Comparison of ENCODE assay signal across 8 mouse cellular contexts in genomic region chr7:81154960-81155359, GRCm38 (mm10). TPM values are rescaled to one million over a fixed set of nuclear protein-coding genes. Genes with fewer than 3 reads are reported as not detected.
DNase-seq lines count a peak whose midpoint lies in the region; ATAC-seq and TF ChIP-seq lines count a peak whose summit lies in the region.

No protein-coding gene starts in this region.

- 0 out of 2 replicates have a peak overlapping the region, but pooled peaks have one; percentile 48 for H3K4me2 ChIP-seq in CH12.LX (ENCODE audit: insufficient read depth, low read depth, poor library complexity, severe bottlenecking)
- H3K4me2 ChIP-seq in liver, embryonic 11.5 days, result no peak overlapping the region
- no peak overlapping the region for H3K4me2 ChIP-seq in neural tube, embryonic 11.5 days (ENCODE audit: low read depth)

- ATAC-seq in liver, embryonic 11.5 days (replicated peaks; ENCODE audit: low FRiP score), result peak; percentile 70
- no peak for ATAC-seq in neural tube, embryonic 11.5 days (ENCODE audit: insufficient read depth, low FRiP score, low TSS enrichment)

- WGBS in liver, embryonic 11.5 days, result 4% methylated on average over 3 of the region's 3 CpGs
- WGBS in neural tube, embryonic 11.5 days, result 1% methylated on average over 3 of the region's 3 CpGs

- H3K36me3 ChIP-seq in CH12.LX (replicated peaks in 1 of 2; ENCODE audit: control insufficient read depth in 1 of 2, insufficient read depth in 1 of 2, low read length in 1 of 2), result no peaks in the 10 kb centered on the region
- H3K36me3 ChIP-seq in liver, embryonic 11.5 days (ENCODE audit: control insufficient read depth, insufficient read depth, low read length), result no peaks in the 10 kb centered on the region
- H3K36me3 ChIP-seq in neural tube, embryonic 11.5 days (ENCODE audit: control insufficient read depth, insufficient read depth, low read length), result no peaks in the 10 kb centered on the region

- H3K9ac ChIP-seq in CH12.LX (ENCODE audit: insufficient read depth, low read depth), result peak overlapping the region; percentile 42; the same call in 1 of the 2 replicates
- H3K9ac ChIP-seq in liver, embryonic 11.5 days (ENCODE audit: low read depth, low read length), result no peak overlapping the region
- H3K9ac ChIP-seq in neural tube, embryonic 11.5 days (ENCODE audit: low read length), result no peak overlapping the region

- dilution Hi-C loops in CH12.LX (cut with MboI; ENCODE audit: extremely low pct_ligation_motif_present, extremely low pct_unique_long_range_greater_than_20kb, low sequenced_read_pairs), result no loop called here

- TF ChIP-seq POLR2A in CH12.LX (IDR thresholded peaks at IDR 0.05; ENCODE audit: low read depth, low read length), result peak; percentile 46; the same call in 1 of the 2 replicates

- H3K27ac ChIP-seq in CH12.LX (ENCODE audit: insufficient read depth, low read depth), result no peak overlapping the region
- H3K27ac ChIP-seq in liver, embryonic 11.5 days (ENCODE audit: low read depth, low read length), result no peak overlapping the region
- no peak overlapping the region for H3K27ac ChIP-seq in neural tube, embryonic 11.5 days (ENCODE audit: low read depth, low read length)

- no peaks in the 10 kb centered on the region for H3K27me3 ChIP-seq in CH12.LX (replicated peaks)
- no peaks in the 10 kb centered on the region; the same call in 1 of the 2 replicates for H3K27me3 ChIP-seq in liver, embryonic 11.5 days (replicated peaks; ENCODE audit: control insufficient read depth, insufficient read depth, low read length)
- H3K27me3 ChIP-seq in neural tube, embryonic 11.5 days (ENCODE audit: control insufficient read depth, insufficient read depth, low read length), result no peaks in the 10 kb centered on the region

- DNase-seq in CH12.LX (ENCODE audit: extremely low read depth) (peak; percentile 93), adipocyte (ENCODE audit: low spot score) (peak; percentile 74)
- DNase-seq in embryo, embryonic 10.5 days (ENCODE audit: low spot score), result peak; percentile 89
- DNase-seq in heart, adult 8-10 months (ENCODE audit: low spot score), result peak; percentile 49
- DNase-seq in kidney, adult 18-20 months, result peak; percentile 74
- peak; percentile 57 for DNase-seq in liver, embryonic 11.5 days (ENCODE audit: low spot score)
- DNase-seq in neural tube, embryonic 11.5 days (ENCODE audit: low spot score), result peak; percentile 83
- DNase-seq in thymus, postnatal 10 days (ENCODE audit: low spot score in 2 of 2), result peak; percentile 14 to 50

- peak; percentile 76 for TF ChIP-seq EP300 in CH12.LX (IDR thresholded peaks at IDR 0.05; ENCODE audit: low read length)

- TF ChIP-seq CTCF in CH12.LX (conservative IDR thresholded peaks at IDR 0.05 in 1 of 2, IDR thresholded peaks at IDR 0.05 in 1 of 2; ENCODE audit: low read depth in 2 of 2, low read length in 2 of 2), result peak; percentile 91 to 95

- H3K9me3 ChIP-seq in CH12.LX (replicated peaks; ENCODE audit: low read length), result no peaks in the 10 kb centered on the region
- peaks cover 3% of the 10 kb centered on the region; the same call in 1 of the 2 replicates for H3K9me3 ChIP-seq in liver, embryonic 11.5 days (ENCODE audit: control insufficient read depth, low read length)
- no peaks in the 10 kb centered on the region for H3K9me3 ChIP-seq in neural tube, embryonic 11.5 days (ENCODE audit: control insufficient read depth, low read length)

- in situ Hi-C loops in CH12.LX (cut with MboI; ENCODE audit: low pct_ligation_motif_present, low pct_unique_long_range_greater_than_20kb, low sequenced_read_pairs), result loop anchor here (10.0 to 25.0 kb wide), 3 partner anchors 270 to 418 kb away; no protein-coding TSS in a partner anchor

- H3K4me1 ChIP-seq in CH12.LX (ENCODE audit: control insufficient read depth in 1 of 2, insufficient read depth in 2 of 2), result peaks cover 0 to 32% of the 10 kb centered on the region in 2 experiments; a peak in 3 of 4 replicates
- H3K4me1 ChIP-seq in liver, embryonic 11.5 days (replicated peaks; ENCODE audit: control insufficient read depth, insufficient read depth, low read length), result peaks cover 2% of the 10 kb centered on the region; the same call in 1 of the 2 replicates
- no peaks in the 10 kb centered on the region for H3K4me1 ChIP-seq in neural tube, embryonic 11.5 days (ENCODE audit: control insufficient read depth, insufficient read depth, low read length)

- no peak overlapping the region for H3K4me3 ChIP-seq in CH12.LX (replicated peaks in 1 of 3; ENCODE audit: low read depth in 2 of 3, low read length in 2 of 3, poor library complexity in 1 of 3)
- no peak overlapping the region for H3K4me3 ChIP-seq in liver, embryonic 11.5 days (ENCODE audit: low read depth, low read length)
- no peak overlapping the region for H3K4me3 ChIP-seq in neural tube, embryonic 11.5 days (ENCODE audit: low read depth, low read length)

- no peaks in the 10 kb centered on the region for H3K79me2 ChIP-seq in CH12.LX (replicated peaks; ENCODE audit: control insufficient read depth, extremely low read depth, insufficient read depth, poor library complexity, severe bottlenecking)

- TF ChIP-seq RAD21 in CH12.LX (IDR thresholded peaks at IDR 0.05; ENCODE audit: low read depth, low read length), result peak; percentile 93

TF ChIP-seq in CH12.LX, 34 proteins besides CTCF, POLR2A, EP300 and RAD21 (continues in another document):
- no peak for TF ChIP-seq USF1 (IDR thresholded peaks at IDR 0.05; ENCODE audit: low read depth, low read length)
- peak; percentile 60 for TF ChIP-seq IRF4 (IDR thresholded peaks at IDR 0.05; ENCODE audit: low read depth, low read length)
- no peak for TF ChIP-seq UBTF (IDR thresholded peaks at IDR 0.05; ENCODE audit: low read depth, low read length)
- peak; percentile 60; the same call in 1 of the 2 replicates for TF ChIP-seq ELF1 (IDR thresholded peaks at IDR 0.05; ENCODE audit: low read depth, low read length)
- TF ChIP-seq PAX5 (IDR thresholded peaks at IDR 0.05; ENCODE audit: low read length), result no peak
- TF ChIP-seq HCFC1 (IDR thresholded peaks at IDR 0.05; ENCODE audit: low read depth, low read length), result peak; percentile 35; the same call in 1 of the 2 replicates
- no peak for TF ChIP-seq JUND (conservative IDR thresholded peaks at IDR 0.05; ENCODE audit: low read depth, low read length)
- TF ChIP-seq MAZ (IDR thresholded peaks at IDR 0.05; ENCODE audit: low read depth, low read length), result no peak
- TF ChIP-seq NRF1 (IDR thresholded peaks at IDR 0.05; ENCODE audit: low read depth, low read length), result no peak
- no peak; the same call in 1 of the 2 replicates for TF ChIP-seq MXI1 (IDR thresholded peaks at IDR 0.05; ENCODE audit: low read depth, low read length)
- no peak for TF ChIP-seq MAFK (IDR thresholded peaks at IDR 0.05; ENCODE audit: insufficient replicate concordance, low read length)
- TF ChIP-seq ZNF384 (IDR thresholded peaks at IDR 0.05; ENCODE audit: low read depth, low read length), result no peak
- no peak for TF ChIP-seq MAX (IDR thresholded peaks at IDR 0.05; ENCODE audit: low read length)
- TF ChIP-seq ETS1 (conservative IDR thresholded peaks at IDR 0.05; ENCODE audit: low read depth, low read length), result no peak; the same call in 1 of the 2 replicates
- no peak for TF ChIP-seq SIN3A (IDR thresholded peaks at IDR 0.05; ENCODE audit: low read length)
- TF ChIP-seq BHLHE40 (IDR thresholded peaks at IDR 0.05; ENCODE audit: low read depth, low read length), result peak; percentile 27; the same call in 1 of the 2 replicates
- no peak for TF ChIP-seq CHD2 (IDR thresholded peaks at IDR 0.05; ENCODE audit: low read length)
- no peak for TF ChIP-seq CHD1 (IDR thresholded peaks at IDR 0.05; ENCODE audit: low read depth, low read length)
- no peak for TF ChIP-seq ZKSCAN1 (IDR thresholded peaks at IDR 0.05; ENCODE audit: borderline replicate concordance, low read depth, low read length)
- no peak for TF ChIP-seq KAT2A (IDR thresholded peaks at IDR 0.05; ENCODE audit: insufficient replicate concordance, low read length)
- TF ChIP-seq GABPA (IDR thresholded peaks at IDR 0.05; ENCODE audit: insufficient replicate concordance, low read depth, low read length), result no peak
- peak; percentile 52; the same call in 1 of the 2 replicates for TF ChIP-seq MYC (IDR thresholded peaks at IDR 0.05; ENCODE audit: low read depth, low read length)
- no peak for TF ChIP-seq ZMIZ1 (IDR thresholded peaks at IDR 0.05; ENCODE audit: low read depth, low read length)
- peak; percentile 86 for TF ChIP-seq SMC3 (IDR thresholded peaks at IDR 0.05; ENCODE audit: low read depth, low read length)
- peak; percentile 44 for TF ChIP-seq TCF12 (IDR thresholded peaks at IDR 0.05; ENCODE audit: low read depth, low read length)
- TF ChIP-seq JUN (IDR thresholded peaks at IDR 0.05; ENCODE audit: insufficient read depth, low read depth, low read length), result no peak
- TF ChIP-seq TBP (conservative IDR thresholded peaks at IDR 0.05; ENCODE audit: low read depth, low read length), result 0 out of 2 replicates have a peak, but pooled peaks have one; percentile 21
- no peak for TF ChIP-seq USF2 (conservative IDR thresholded peaks at IDR 0.05; ENCODE audit: low read depth, low read length)
- TF ChIP-seq E2F4 (IDR thresholded peaks at IDR 0.05; ENCODE audit: insufficient replicate concordance, low read depth, low read length), result 0 out of 2 replicates have a peak, but pooled peaks have one; percentile 31
- peak; percentile 72 for TF ChIP-seq MEF2A (IDR thresholded peaks at IDR 0.05; ENCODE audit: borderline replicate concordance, low read depth, low read length)
- no peak for TF ChIP-seq RCOR1 (conservative IDR thresholded peaks at IDR 0.05; ENCODE audit: low read depth, low read length)
- peak; percentile 50; the same call in 1 of the 2 replicates for TF ChIP-seq ZC3H11A (IDR thresholded peaks at IDR 0.05; ENCODE audit: low read depth, low read length)

RNA-seq across cellular contexts. Expression of gene Slc28a1, which starts 40.4 kb away (rescaled TPM):
- total RNA-seq in CH12.LX (2012; rRNA removed) (0.04 TPM in 1 of 2 replicates, not detected in the other), CH12.LX (2014; rRNA removed) (not detected in 2 replicates)
- 0.13 and 0.22 TPM in 2 replicates for polyA plus RNA-seq in CH12.LX (2012; ENCODE audit: insufficient read length, low read depth)
- under 1 TPM in 3 of 4 experiments, not detected in 1; 0.09 to 0.31 (median 0.16) TPM for total RNA-seq in heart, adult 8-10 months (2022)
- polyA plus RNA-seq in liver, embryonic 11.5 days (2014; fragmentation: Nextera tagmentation; extraction: Ambion mirVana), result 0.58 and 0.67 TPM in 2 replicates
- polyA plus RNA-seq in neural tube, embryonic 11.5 days (2014; fragmentation: Nextera tagmentation; extraction: Ambion mirVana), result not detected in 2 replicates

RNA-seq across cellular contexts. Expression of gene Pde8a, which starts 58.4 kb away (rescaled TPM):
- total RNA-seq in CH12.LX (2012; rRNA removed) (8.1 and 9.1 TPM in 2 replicates), CH12.LX (2014; rRNA removed) (8.0 and 8.3 TPM in 2 replicates)
- 22.7 and 24.0 TPM in 2 replicates for polyA plus RNA-seq in CH12.LX (2012; ENCODE audit: insufficient read length, low read depth)
- 10 to 100 TPM; 13.4 to 16.0 (median 14.0) TPM for total RNA-seq in heart, adult 8-10 months (2022)
- polyA plus RNA-seq in liver, embryonic 11.5 days (2014; fragmentation: Nextera tagmentation; extraction: Ambion mirVana), result 1.7 and 1.9 TPM in 2 replicates
- polyA plus RNA-seq in neural tube, embryonic 11.5 days (2014; fragmentation: Nextera tagmentation; extraction: Ambion mirVana), result 3.1 and 3.6 TPM in 2 replicates

Comparison
In these comparisons a context has a peak if more than half of its experiments do, and no peak if none do; other contexts are left out.
1. DNase-seq: peak in every context shown above with its lines; median percentile 93 in CH12.LX; 89 in embryo, embryonic 10.5 days; 83 in neural tube, embryonic 11.5 days; 74 in adipocyte; 74 in kidney, adult 18-20 months; 57 in liver, embryonic 11.5 days; 49 in heart, adult 8-10 months; 32 in thymus, postnatal 10 days.